Mouse (Mus musculus) embryonic facial prominence, embryonic 15.5 days (tissue): Measurements from ENCODE around the gene Lsm7. TPM values are rescaled to one million over a fixed set of nuclear protein-coding genes. Genes with fewer than 3 reads are reported as not detected.

Source experiments
- ATAC-seq: fragments of 200-750 bp; cut with Nextera tagmentation; 2 replicates; pipeline ENCODE4 v1.8.0; 2017; ENCODE audit warnings: low read depth, moderate TSS enrichment; ENCODE audit not compliant: insufficient number of reproducible peaks, low FRiP score, low TSS enrichment
- H3K27ac ChIP-seq: fragments of 300-500 bp; sonication (generic); replicated peaks from 2 replicates; pipeline ENCODE4 v1.5.1; 2015; ENCODE audit warnings: mild to moderate bottlenecking, inconsistent platforms
- H3K27me3 ChIP-seq: fragments of 300-500 bp; sonication (generic); 2 replicates; pipeline ENCODE4 v1.6.1; 2015; ENCODE audit warnings: inconsistent platforms
- H3K36me3 ChIP-seq: fragments of 300-500 bp; sonication (generic); 2 replicates; pipeline ENCODE4 v1.6.1; 2015; ENCODE audit warnings: mild to moderate bottlenecking, inconsistent platforms
- H3K4me1 ChIP-seq: fragments of 300-500 bp; sonication (generic); 2 replicates; pipeline ENCODE4 v1.6.1; 2015; ENCODE audit warnings: inconsistent platforms
- H3K4me2 ChIP-seq: fragments of 300-500 bp; sonication (generic); replicated peaks from 2 replicates; pipeline ENCODE4 v1.6.1; 2015; ENCODE audit warnings: mild to moderate bottlenecking, inconsistent platforms
- H3K4me3 ChIP-seq: fragments of 300-500 bp; sonication (generic); replicated peaks from 2 replicates; pipeline ENCODE4 v1.5.1; 2015; ENCODE audit warnings: mild to moderate bottlenecking, inconsistent platforms
- H3K9ac ChIP-seq: fragments of 300-500 bp; sonication (generic); 2 replicates; pipeline ENCODE4 v1.6.1; 2015; ENCODE audit warnings: inconsistent platforms
- H3K9me3 ChIP-seq: fragments of 300-500 bp; sonication (generic); replicated peaks from 2 replicates; pipeline ENCODE4 v1.6.1; 2016; ENCODE audit warnings: inconsistent platforms
- WGBS: fragments of 180-500 bp; shearing (Covaris S2); methylation state at CpG from one replicate; pipeline ENCODE4 v1.1.7; 2015; 5-methylcytosine and 5-hydroxymethylcytosine counted together
- polyA plus RNA-seq: library from polyadenylated mRNA; unstranded; fragments of >200 nt; fragmentation: Nextera tagmentation; extraction: Ambion mirVana; gene quantifications from 2 replicates; pipeline ENCODE4 v1.2.1, GENCODE M21; 2015

Lsm7 gene
- 252 and 265 TPM in 2 replicates for polyA plus RNA-seq

DNA sequence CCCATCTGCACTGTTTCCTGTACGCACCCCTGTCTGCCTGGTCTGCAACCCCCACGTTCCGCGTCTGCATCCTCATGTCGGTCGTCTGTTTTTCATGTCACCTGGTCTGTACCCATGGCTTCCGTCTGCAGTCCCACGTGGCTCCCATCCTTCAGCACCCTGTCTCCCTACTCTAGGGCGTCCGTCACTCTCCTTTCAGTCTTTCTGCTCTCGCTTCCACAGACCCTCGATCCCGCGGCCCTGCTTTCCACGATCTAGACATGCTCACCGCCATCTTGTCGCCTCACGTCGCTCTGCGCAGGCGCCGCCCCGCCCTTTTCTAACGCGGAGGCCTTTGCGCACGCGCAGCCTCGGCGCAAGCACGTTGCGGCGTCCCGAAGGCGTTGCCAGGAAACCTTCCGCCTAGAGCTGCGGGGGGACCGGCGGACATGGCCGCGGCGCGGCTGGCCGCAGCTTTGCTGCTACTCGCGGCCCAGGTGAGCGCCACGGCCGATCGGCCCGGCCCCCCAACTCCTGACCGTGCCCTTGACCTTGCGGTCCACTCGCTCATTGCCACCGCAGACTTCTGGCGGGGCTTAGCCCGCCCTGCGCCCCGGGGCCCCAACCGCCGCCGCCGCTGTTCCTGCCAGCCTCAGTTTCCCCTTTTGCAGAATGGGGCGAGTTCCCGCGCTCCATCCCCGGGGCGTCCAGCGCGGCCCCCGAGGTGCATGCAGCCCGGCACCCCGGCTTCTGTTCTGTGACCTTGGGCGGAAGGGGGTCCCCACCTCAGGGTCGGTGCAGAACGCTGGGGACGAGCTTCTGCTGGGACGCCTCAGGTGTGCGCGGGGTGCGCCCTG lies at the start of gene Lsm7, which contains the start of gene Sppl2b:
Lsm7 (minus strand) TSS at position 297 of the 836 bp plus-strand sequence.
Sppl2b (plus strand) TSS at position 363 of the 836 bp plus-strand sequence.
- Histone ChIP-seq H3K4me3 (peak within 1 kb of the TSS; percentile 96), H3K27ac (peak within 1 kb of the TSS; percentile 72), H3K9ac (peak within 1 kb of the TSS; percentile 90), H3K9me3 (no peaks in the 10 kb centered on the region), H3K36me3 (peaks cover 24% of the 10 kb centered on the region), H3K27me3 (no peaks in the 10 kb centered on the region), H3K4me2 (peak within 1 kb of the TSS; percentile 100), H3K4me1 (peaks cover 38% of the 10 kb centered on the region)
- under 1% methylated on average over 81 of the region's 81 CpGs for WGBS
- peak; percentile 86 for ATAC-seq

GRCm38 (mm10) chr10:80904709-80905108 lies 49.7 kb upstream of the Lsm7 start:
- WGBS: 94% methylated on average over 11 of the region's 11 CpGs
- Histone ChIP-seq H3K9ac (no peak overlapping the region), H3K4me1 (peaks cover 7% of the 10 kb centered on the region), H3K4me2 (no peak overlapping the region), H3K27ac (no peak overlapping the region), H3K27me3 (no peaks in the 10 kb centered on the region), H3K36me3 (peaks cover 74% of the 10 kb centered on the region), H3K9me3 (no peaks in the 10 kb centered on the region), H3K4me3 (no peak overlapping the region)
- ATAC-seq: no peak

GRCm38 (mm10) chr10:80904004-80904693 lies 49.1 kb upstream of the Lsm7 start:
- H3K27me3 ChIP-seq: no peaks in the 10 kb centered on the region
- no peak overlapping the region for H3K9ac ChIP-seq
- no peaks in the 10 kb centered on the region for H3K9me3 ChIP-seq
- peaks cover 72% of the 10 kb centered on the region for H3K36me3 ChIP-seq
- no peak for ATAC-seq
- no peak overlapping the region for H3K27ac ChIP-seq
- H3K4me3 ChIP-seq: no peak overlapping the region
- 84% methylated on average over 28 of the region's 28 CpGs for WGBS
- H3K4me2 ChIP-seq: no peak overlapping the region
- peaks cover 12% of the 10 kb centered on the region for H3K4me1 ChIP-seq

GRCm38 (mm10) chr10:80903282-80903681 lies 48.3 kb upstream of the Lsm7 start:
- 92% methylated on average over 10 of the region's 10 CpGs for WGBS
- H3K27ac ChIP-seq: no peak overlapping the region

DNA sequence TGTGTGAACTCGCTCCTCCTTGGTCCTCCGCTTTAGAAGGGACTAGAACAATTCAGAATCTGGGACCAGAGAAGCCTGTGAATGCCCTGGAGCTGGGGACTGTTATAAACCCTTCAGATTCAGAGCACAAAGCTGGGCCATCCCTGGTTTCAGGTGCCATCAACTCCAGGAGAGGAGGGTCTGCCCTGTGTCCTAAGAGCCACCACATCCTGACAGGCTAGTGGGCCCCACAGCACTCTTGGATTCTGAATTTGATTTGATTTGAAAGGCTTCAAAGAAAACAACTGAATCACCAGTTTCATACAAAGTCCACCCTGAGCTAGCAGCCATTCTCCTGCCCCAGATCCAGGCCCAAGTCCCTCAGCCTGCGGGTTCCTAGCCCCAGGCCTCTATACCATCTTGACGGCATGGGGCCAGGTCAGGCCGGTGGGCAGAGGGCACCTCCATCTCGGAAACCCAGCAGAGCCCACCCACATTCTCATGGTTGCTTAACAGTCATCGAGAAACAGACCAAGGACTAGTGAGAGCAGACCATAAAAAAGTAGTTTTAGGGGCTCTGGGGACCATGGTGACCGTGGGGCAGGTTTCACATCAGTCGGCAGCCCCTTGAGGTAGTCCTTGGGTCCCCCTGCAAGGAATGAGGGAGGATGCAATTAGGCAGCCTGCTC lies 47.4 kb upstream of the Lsm7 start:
- WGBS: 92% methylated on average over 9 of the region's 9 CpGs
- Histone ChIP-seq H3K27me3 (no peaks in the 10 kb centered on the region), H3K27ac (peak overlapping the region; percentile 8; the same call in 1 of the 2 replicates), H3K4me2 (no peak overlapping the region), H3K36me3 (peaks cover 63% of the 10 kb centered on the region), H3K9ac (no peak overlapping the region), H3K4me1 (peaks cover 27% of the 10 kb centered on the region), H3K4me3 (no peak overlapping the region), H3K9me3 (no peaks in the 10 kb centered on the region)
- ATAC-seq: no peak

More at GRCm38 (mm10) chr10:80903282-80903681, 48.3 kb upstream of the Lsm7 start:
- Histone ChIP-seq H3K36me3 (peaks cover 72% of the 10 kb centered on the region), H3K4me1 (peaks cover 20% of the 10 kb centered on the region), H3K9me3 (no peaks in the 10 kb centered on the region), H3K4me3 (no peak overlapping the region), H3K9ac (no peak overlapping the region), H3K4me2 (no peak overlapping the region), H3K27me3 (no peaks in the 10 kb centered on the region)
- no peak for ATAC-seq

GRCm38 (mm10) chr10:80901409-80902272 lies 46.6 kb upstream of the Lsm7 start:
- WGBS: 88% methylated on average over 19 of the region's 19 CpGs
- no peak overlapping the region for H3K9ac ChIP-seq

DNA sequence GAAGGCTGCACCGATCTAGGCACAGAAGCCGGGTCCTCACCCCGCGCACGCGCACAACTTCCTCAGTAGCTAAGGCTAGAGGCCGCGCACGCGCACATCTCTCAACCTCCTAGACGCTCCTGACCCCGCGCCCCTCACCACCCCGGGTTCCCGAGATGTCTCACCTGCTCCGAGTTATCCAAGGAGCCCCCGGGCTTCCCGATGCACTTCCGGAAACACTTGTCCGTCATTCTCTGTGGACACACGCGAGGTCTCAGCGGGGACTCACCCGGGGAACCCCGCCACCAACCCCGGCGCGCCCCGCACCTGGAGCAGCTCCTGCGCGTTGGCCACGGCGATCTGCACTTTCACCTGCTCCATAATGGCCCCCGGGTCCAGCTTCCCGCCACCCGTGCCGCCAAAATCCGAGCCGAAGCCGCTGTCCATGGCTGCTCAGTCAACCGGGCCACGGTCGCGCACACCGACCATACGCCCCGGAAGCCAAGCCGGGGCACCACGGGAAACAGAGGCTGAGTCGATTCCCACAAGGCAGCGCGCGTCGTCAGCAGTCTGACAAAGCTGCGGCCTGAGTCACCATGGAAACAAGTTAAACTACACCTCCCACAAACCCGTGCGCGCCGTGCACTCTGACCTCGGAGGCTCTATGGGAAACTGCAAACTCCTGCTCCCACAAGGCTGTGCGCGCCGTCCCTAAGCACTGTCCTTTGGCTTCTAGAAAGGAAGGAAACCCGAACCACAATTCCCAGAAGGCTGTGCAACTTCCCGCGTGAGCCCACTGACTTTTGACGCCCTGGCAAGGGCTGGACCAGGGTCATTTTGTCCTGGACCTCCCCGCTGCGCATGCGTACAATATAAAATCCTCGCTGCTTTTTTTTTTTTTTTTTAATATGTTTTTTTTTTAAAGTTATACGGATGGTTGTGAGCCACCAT lies 45.6 kb upstream of the Lsm7 start, which contains the start of gene Timm13:
Timm13 (minus strand) TSS at position 652 of the 930 bp plus-strand sequence.
- Histone ChIP-seq H3K9me3 (no peaks in the 10 kb centered on the region), H3K27ac (peak within 1 kb of the TSS; percentile 88), H3K4me1 (peaks cover 27% of the 10 kb centered on the region), H3K4me3 (peak within 1 kb of the TSS; percentile 96), H3K9ac (peak within 1 kb of the TSS; percentile 87), H3K36me3 (peaks cover 50% of the 10 kb centered on the region), H3K4me2 (peak within 1 kb of the TSS; percentile 93), H3K27me3 (no peaks in the 10 kb centered on the region)
- WGBS: under 1% methylated on average over 72 of the region's 72 CpGs
- peak; percentile 95 for ATAC-seq

More at GRCm38 (mm10) chr10:80901409-80902272, 46.6 kb upstream of the Lsm7 start:
- H3K27me3 ChIP-seq: no peaks in the 10 kb centered on the region
- peak overlapping the region; percentile 73 for H3K27ac ChIP-seq
- H3K36me3 ChIP-seq: peaks cover 59% of the 10 kb centered on the region
- peak overlapping the region; percentile 96 for H3K4me3 ChIP-seq
- peaks cover 27% of the 10 kb centered on the region for H3K4me1 ChIP-seq
- no peaks in the 10 kb centered on the region for H3K9me3 ChIP-seq
- no peak for ATAC-seq
- peak overlapping the region; percentile 41 for H3K4me2 ChIP-seq

DNA sequence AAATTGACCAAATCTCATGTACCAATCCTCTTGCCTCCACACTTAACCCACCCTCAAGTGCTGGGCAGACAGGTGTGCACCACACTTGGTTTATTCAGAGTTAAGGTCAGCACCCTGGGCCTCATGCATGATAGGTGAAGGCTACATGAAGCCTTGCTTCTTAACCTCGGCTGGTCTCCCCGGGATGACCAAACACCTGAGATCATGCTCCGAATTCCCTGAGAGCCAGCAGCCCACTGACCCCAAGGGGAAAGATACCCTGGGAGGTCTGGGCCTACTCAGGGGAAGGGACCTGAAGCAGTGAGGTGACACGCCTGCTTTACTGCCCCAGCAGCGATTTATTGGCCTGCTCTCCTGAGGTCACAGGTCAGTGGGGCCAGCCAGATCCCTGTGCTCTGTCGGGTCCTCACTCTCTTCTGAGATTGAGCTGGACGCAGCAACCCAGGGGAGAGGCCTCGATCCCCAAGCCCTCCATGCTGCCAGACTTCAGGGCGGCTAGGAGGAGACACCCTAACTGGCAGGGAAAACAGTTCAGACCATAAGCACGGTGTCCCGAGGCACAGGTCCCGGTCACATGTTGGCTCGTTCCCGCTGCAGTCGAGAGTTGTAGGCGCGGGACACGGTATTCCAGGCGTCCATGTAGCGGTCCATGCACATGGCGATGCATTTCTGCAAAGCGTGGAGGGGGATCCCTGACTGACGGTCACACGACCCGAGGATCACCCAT lies 44.7 kb upstream of the Lsm7 start:
- peaks cover 42% of the 10 kb centered on the region for H3K36me3 ChIP-seq
- H3K27me3 ChIP-seq: no peaks in the 10 kb centered on the region
- no peak for ATAC-seq

DNA sequence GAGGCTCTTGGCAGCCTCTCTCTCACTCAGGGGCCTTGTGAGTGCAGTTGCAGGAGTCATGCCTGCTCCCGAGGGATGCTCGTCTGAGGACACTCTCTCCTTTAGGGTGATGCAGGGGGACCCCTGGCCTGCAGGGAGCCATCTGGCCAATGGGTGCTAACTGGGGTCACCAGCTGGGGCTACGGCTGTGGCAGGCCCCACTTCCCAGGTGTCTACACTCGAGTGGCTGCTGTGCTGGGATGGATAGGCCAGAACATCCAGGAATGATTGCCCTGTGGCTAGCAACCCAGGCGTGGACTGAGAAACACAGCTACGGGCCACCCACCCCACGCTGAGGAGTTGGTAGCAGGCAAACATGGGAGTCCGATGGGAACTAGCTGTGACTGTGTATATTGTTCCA lies 44.1 kb upstream of the Lsm7 start:
- no peaks in the 10 kb centered on the region for H3K27me3 ChIP-seq
- no peaks in the 10 kb centered on the region for H3K9me3 ChIP-seq
- H3K4me1 ChIP-seq: peaks cover 27% of the 10 kb centered on the region
- no peak overlapping the region for H3K9ac ChIP-seq
- 84% methylated on average over 8 of the region's 8 CpGs for WGBS
- H3K36me3 ChIP-seq: peaks cover 35% of the 10 kb centered on the region
- no peak for ATAC-seq
- peak overlapping the region; percentile 96 for H3K4me3 ChIP-seq
- no peak overlapping the region for H3K27ac ChIP-seq
- no peak overlapping the region for H3K4me2 ChIP-seq

More for the DNA sequence above, 44.7 kb upstream of the Lsm7 start:
- Histone ChIP-seq H3K4me1 (peaks cover 27% of the 10 kb centered on the region), H3K9ac (peak overlapping the region; percentile 87), H3K4me3 (peak overlapping the region; percentile 96), H3K9me3 (no peaks in the 10 kb centered on the region), H3K27ac (peak overlapping the region; percentile 88; the same call in 1 of the 2 replicates), H3K4me2 (peak overlapping the region; percentile 93)
- 11% methylated on average over 25 of the region's 25 CpGs for WGBS
